Mouse (Mus musculus) urinary bladder, postnatal 14 days (tissue): ENCODE data around the gene Wnt1.
A peak's percentile ranks its signal among the peaks of the same experiment; 100 is the strongest.

Experiments
- DNase-seq: peaks from one replicate; pipeline ENCODE4 v3.0.0; 2021; ENCODE audit warnings: low spot score

Wnt1 gene

GRCm38 (mm10) chr15:98778191-98778770 lies 11.4 kb upstream of the Wnt1 start:
- DNase-seq, result no peak

- no peak for DNase-seq
Measured at GRCm38 (mm10) chr15:98778806-98779205, 10.9 kb upstream of the Wnt1 start.

- DNase-seq, result peak; percentile 53
Measured at GRCm38 (mm10) chr15:98780075-98780474, 9.6 kb upstream of the Wnt1 start.

DNA sequence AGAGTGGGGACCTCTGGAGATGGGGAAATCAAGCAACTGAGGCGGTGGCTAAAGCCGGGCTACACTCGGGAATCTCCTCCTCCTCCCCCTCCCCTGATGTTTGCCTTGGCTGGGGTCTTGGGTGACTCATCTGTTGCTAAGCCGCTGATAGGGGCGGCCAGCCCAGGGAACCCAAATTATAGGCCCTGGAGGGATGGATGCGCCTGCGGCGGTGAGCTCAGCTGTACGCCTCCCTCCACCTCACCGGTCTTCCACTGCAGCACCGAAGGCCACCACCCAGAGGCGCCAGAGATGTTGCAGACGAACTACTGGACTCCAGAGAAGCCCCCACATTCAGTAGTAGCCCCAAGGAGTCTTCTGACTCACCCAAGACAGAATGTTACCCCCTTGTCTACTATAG lies 9.1 kb upstream of the Wnt1 start:
- DNase-seq, result peak; percentile 62

- DNase-seq, result no peak
Measured at GRCm38 (mm10) chr15:98781166-98781565, 8.5 kb upstream of the Wnt1 start.

GRCm38 (mm10) chr15:98785744-98786143 lies 3.9 kb upstream of the Wnt1 start:
- DNase-seq, result no peak

GRCm38 (mm10) chr15:98787930-98788329 lies 1.7 kb upstream of the Wnt1 start:
- DNase-seq, result no peak

- no peak for DNase-seq
Measured at GRCm38 (mm10) chr15:98788972-98789660, 541 bp upstream of the Wnt1 start.

DNA sequence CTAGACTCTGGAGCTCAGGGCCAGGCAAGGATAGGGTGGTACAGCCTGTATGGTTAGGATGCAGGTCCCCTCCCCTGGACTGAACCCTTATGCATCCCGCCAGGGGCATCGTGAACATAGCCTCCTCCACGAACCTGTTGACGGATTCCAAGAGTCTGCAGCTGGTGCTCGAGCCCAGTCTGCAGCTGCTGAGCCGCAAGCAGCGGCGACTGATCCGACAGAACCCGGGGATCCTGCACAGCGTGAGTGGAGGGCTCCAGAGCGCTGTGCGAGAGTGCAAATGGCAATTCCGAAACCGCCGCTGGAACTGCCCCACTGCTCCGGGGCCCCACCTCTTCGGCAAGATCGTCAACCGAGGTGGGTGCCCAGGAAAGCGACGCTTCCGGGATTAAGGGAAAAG lies 1.1 kb downstream of the Wnt1 start:
- DNase-seq, result no peak

- DNase-seq, result no peak
Measured at GRCm38 (mm10) chr15:98791221-98791620, 1.6 kb downstream of the Wnt1 start.

GRCm38 (mm10) chr15:98791771-98792170 lies 2.1 kb downstream of the Wnt1 start:
- no peak for DNase-seq

- DNase-seq, result no peak
Measured at GRCm38 (mm10) chr15:98792233-98793020, 2.8 kb downstream of the Wnt1 start.

DNA sequence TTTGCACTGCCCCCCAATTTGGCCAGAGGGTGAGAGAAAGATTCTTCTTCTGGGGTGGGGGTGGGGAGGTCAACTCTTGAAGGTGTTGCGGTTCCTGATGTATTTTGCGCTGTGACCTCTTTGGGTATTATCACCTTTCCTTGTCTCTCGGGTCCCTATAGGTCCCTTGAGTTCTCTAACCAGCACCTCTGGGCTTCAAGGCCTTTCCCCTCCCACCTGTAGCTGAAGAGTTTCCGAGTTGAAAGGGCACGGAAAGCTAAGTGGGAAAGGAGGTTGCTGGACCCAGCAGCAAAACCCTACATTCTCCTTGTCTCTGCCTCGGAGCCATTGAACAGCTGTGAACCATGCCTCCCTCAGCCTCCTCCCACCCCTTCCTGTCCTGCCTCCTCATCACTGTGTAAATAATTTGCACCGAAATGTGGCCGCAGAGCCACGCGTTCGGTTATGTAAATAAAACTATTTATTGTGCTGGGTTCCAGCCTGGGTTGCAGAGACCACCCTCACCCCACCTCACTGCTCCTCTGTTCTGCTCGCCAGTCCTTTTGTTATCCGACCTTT lies 3.6 kb downstream of the Wnt1 start:
- DNase-seq, result no peak

- no peak for DNase-seq
Measured at GRCm38 (mm10) chr15:98796803-98797595, 7.3 kb downstream of the Wnt1 start.

GRCm38 (mm10) chr15:98797835-98798492 lies 8.3 kb downstream of the Wnt1 start:
- no peak for DNase-seq

DNA sequence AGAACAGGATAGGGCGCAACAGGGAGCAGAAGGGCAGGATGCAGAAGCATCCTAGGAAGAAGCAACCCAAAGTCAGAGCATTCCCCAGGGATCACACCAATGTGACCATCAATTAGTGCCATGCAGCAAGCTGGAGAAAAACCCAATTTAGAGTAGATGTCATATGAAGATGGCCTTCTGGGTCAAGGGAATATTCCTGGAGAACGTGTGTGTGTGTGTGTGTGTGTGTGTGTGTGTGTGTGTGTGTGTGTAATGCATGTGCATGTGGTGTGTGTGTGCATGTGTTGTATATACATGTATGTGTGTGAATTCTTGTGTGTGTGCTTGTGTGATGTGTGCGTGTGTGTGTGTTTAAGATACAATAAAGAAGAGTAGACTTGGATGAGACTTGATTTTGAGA lies 9.2 kb downstream of the Wnt1 start:
- DNase-seq, result no peak

- peak; percentile 78 for DNase-seq
Measured at GRCm38 (mm10) chr15:98799396-98799795, 9.7 kb downstream of the Wnt1 start.

DNA sequence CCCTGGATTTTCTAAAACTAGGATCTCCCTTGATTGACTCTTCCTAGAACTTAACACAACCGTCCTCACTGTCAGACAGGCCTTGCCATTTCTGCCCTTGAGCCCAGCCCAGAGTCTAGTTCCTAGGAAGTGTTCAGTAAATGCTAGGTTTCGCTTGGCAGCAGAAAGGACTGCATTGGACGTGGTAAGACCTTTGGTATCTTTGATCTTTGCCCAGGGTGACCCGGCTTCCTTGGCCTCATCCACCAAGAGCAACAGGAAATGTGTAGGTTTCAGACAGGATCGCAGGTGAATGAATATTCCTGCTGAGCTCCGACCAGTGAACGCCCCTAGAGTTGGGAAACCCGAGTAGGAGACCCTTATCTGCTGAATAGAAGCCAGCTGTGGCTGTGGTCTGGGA lies 13.3 kb downstream of the Wnt1 start:
- DNase-seq, result no peak

DNA sequence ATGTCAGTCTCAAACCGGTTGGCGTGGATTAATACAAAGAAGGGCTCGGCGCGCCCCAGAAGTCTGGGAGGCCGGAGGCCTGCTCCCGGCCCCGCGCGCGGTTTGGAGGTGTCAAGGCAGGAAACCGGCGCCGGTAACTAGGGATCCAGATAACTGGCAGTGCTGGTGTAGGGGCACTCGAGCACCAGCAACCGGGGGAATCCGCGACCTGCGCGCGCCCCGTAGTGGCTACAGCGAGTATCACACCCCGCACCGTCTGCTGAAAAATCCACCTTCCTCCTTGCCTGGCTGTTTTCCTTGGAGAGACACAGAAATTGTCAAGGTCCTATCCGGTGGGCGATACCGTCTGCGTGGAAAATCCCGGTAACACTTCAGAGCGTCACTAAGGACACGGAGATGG lies 14.4 kb downstream of the Wnt1 start:
- peak; percentile 81 for DNase-seq

DNA sequence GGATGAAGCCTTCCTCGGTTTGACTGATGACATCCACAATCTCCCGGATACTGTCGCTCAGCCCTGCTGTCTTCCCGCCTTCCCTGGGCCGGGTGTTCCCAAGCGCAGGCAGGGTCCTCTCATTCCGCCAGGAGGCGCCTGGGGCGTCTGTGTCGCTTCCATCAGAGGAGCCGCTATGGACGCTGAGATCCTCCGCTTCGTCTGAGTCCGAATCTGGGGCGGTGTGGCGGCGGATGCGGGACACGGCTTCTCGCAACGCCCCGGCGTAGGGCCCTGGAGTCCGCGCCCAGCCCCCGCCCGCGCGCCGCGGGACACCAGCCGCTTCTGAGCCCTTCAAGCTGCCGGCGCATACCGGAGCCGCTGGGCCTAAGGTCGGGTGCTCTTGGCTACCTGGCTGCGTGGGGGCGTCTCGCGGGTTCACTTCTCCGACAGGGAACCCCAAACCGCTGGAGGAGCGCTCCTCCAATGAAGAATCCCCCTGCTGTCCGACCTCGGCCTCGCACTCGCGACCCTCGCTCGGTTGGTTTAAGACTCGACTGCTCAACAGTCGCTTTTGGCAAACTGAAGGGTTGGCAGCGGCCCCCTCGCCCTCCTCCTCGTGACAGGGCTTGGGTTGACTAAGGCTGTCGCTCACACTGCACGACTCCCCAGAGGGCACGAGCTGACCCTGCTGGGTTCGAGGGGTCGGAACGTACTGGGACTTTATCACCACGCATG lies 15.8 kb downstream of the Wnt1 start:
- peak; percentile 76 for DNase-seq
